Mouse (Mus musculus) cortical plate, adult 2 months (tissue): Measurements from ENCODE around the gene Hip1r.

Experiments used
- CTCF ChIP-seq: fragments of 200-500 bp; IDR thresholded peaks from 2 replicates; pipeline ENCODE4 v1.5.1; 2011; ENCODE audit warnings: mild to moderate bottlenecking, control low read depth, low read length; ENCODE audit not compliant: insufficient read depth; ENCODE audit errors: extremely low read depth
- POLR2A ChIP-seq: fragments of 200-500 bp; IDR thresholded peaks from 2 replicates; pipeline ENCODE4 v1.6.1; 2011; ENCODE audit warnings: mild to moderate bottlenecking, low read length, control low read depth; ENCODE audit not compliant: insufficient read depth; ENCODE audit errors: extremely low read depth

DNA sequence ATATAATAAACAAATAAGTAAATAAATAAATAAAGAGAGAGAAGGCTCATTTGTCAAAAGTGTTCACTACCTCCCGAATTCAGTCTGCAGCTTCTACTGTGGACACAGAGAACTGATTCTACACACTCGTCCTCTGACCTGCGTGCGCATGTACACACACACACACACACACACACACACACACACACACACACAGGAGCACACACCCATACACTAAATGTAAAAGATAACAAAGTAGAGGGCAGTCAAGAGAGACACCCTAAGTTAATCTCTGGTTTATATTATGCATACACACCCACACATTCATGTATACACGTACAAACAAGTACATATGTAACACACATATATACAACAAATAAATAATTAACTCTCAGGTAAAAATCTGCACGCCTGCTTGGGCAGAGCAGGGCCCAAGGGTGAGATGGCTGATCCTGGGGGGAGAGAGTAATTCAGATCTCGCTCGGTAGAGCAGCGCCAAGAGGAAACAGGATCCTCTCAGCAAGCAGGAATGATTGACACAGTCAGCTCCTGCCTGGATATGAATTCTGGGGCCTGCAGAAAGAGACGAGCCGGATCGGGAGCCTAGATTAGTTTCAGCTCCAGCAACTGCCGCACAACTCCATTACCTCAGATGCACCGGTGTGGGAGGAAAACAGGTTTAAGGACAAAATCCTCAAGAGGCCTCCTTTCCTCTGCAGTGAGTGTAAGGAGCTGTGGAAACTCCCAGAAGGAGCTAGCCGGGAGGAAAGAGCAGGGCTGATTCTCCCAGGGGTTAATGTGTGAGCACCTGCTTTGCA, 76.0 kb downstream of the Hip1r start:
- no peak for TF ChIP-seq CTCF
- no peak for TF ChIP-seq POLR2A
